ENCODE assay signal across 19 mouse cellular contexts in genomic region chr11:71779642-71780041, GRCm38 (mm10). TPM values are rescaled to one million over a fixed set of nuclear protein-coding genes. Genes with fewer than 3 reads are reported as not detected.
DNase-seq lines count a peak whose midpoint lies in the region; ATAC-seq and TF ChIP-seq lines count a peak whose summit lies in the region.
"Had no signal": no experiment of that assay in that cellular context is flagged by ENCODE, and none has a peak within 500 bp of the region (broad histone marks: within the 10 kb centered on the region; RNA-seq: fewer than 3 reads in every experiment).

No protein-coding gene starts in this region.

- no peaks in the 10 kb centered on the region for H3K27me3 ChIP-seq in hindbrain, embryonic 11.5 days (ENCODE audit: control insufficient read depth, insufficient read depth, low read length)
- no peaks in the 10 kb centered on the region for H3K27me3 ChIP-seq in hindbrain, embryonic 10.5 days (ENCODE audit: insufficient read depth, poor library complexity, severe bottlenecking)
- no peaks in the 10 kb centered on the region for H3K27me3 ChIP-seq in hindbrain, embryonic 13.5 days
- H3K27me3 ChIP-seq in midbrain, embryonic 15.5 days (replicated peaks), result no peaks in the 10 kb centered on the region
- H3K27me3 ChIP-seq: embryonic facial prominence, embryonic 15.5 days had no signal

- ATAC-seq in hindbrain, embryonic 11.5 days (ENCODE audit: low FRiP score), result no peak
- ATAC-seq in hindbrain, embryonic 13.5 days (ENCODE audit: low FRiP score), result no peak
- ATAC-seq in midbrain, embryonic 15.5 days (replicated peaks), result peak; percentile 32; the same call in 1 of the 2 replicates
- ATAC-seq: intestine, postnatal 0 days had no signal

- no peak for DNase-seq in hindbrain, embryonic 11.5 days (ENCODE audit: low spot score)
- no peak for DNase-seq in hindbrain, embryonic 10.5 days (ENCODE audit: low spot score)
- DNase-seq in brain, embryonic 14.5 days (ENCODE audit: low read depth), result peak; percentile 71
- DNase-seq in thymus, postnatal 36 days, result no peak
- no peak for DNase-seq in lung, postnatal 4 days
- no peak for DNase-seq in left cerebral cortex, adult 9 months (ENCODE audit: low spot score in 2 of 2)
- DNase-seq: adrenal gland, postnatal 36 days; cerebellum, adult 9-11 months; heart, adult 18-20 months; heart, postnatal 4 days; lung, postnatal 10 days; spleen, adult 18-20 months; thymus, adult 2 months had no signal

- WGBS in hindbrain, embryonic 11.5 days, result 77% methylated on average over 10 of the region's 10 CpGs
- 85% methylated on average over 10 of the region's 10 CpGs for WGBS in hindbrain, embryonic 10.5 days
- WGBS in hindbrain, embryonic 13.5 days, result 58% methylated on average over 10 of the region's 10 CpGs
- WGBS in midbrain, embryonic 15.5 days, result 34% methylated on average over 10 of the region's 10 CpGs

- TF ChIP-seq CTCF in brain, embryonic 14.5 days (IDR thresholded peaks at IDR 0.05; ENCODE audit: borderline replicate concordance, extremely low read depth, insufficient read depth, insufficient read length), result no peak

- no peaks in the 10 kb centered on the region for H3K4me1 ChIP-seq in hindbrain, embryonic 11.5 days (replicated peaks; ENCODE audit: control insufficient read depth, insufficient read depth, low read length)
- peaks cover 10% of the 10 kb centered on the region; the same call in 1 of the 2 replicates for H3K4me1 ChIP-seq in hindbrain, embryonic 10.5 days (replicated peaks)
- H3K4me1 ChIP-seq in hindbrain, embryonic 13.5 days (replicated peaks), result peaks cover 35% of the 10 kb centered on the region
- peaks cover 29% of the 10 kb centered on the region for H3K4me1 ChIP-seq in midbrain, embryonic 15.5 days
- H3K4me1 ChIP-seq: embryonic facial prominence, embryonic 15.5 days had no signal

- peak overlapping the region; percentile 27; the same call in 1 of the 2 replicates for H3K27ac ChIP-seq in hindbrain, embryonic 11.5 days (ENCODE audit: low read depth, low read length)
- no peak overlapping the region for H3K27ac ChIP-seq in hindbrain, embryonic 10.5 days
- H3K27ac ChIP-seq in hindbrain, embryonic 13.5 days, result peak overlapping the region; percentile 73
- H3K27ac ChIP-seq in midbrain, embryonic 15.5 days, result peak overlapping the region; percentile 63
- H3K27ac ChIP-seq: embryonic facial prominence, embryonic 15.5 days; kidney, postnatal 0 days had no signal

- H3K4me3 ChIP-seq in hindbrain, embryonic 11.5 days (ENCODE audit: low read depth, low read length), result no peak overlapping the region
- no peak overlapping the region for H3K4me3 ChIP-seq in hindbrain, embryonic 10.5 days
- no peak overlapping the region for H3K4me3 ChIP-seq in hindbrain, embryonic 13.5 days
- no peak overlapping the region for H3K4me3 ChIP-seq in midbrain, embryonic 15.5 days
- H3K4me3 ChIP-seq: embryonic facial prominence, embryonic 15.5 days; megakaryocyte, embryonic 14.5 days had no signal

- peaks cover 5% of the 10 kb centered on the region for H3K36me3 ChIP-seq in hindbrain, embryonic 11.5 days (ENCODE audit: control insufficient read depth, insufficient read depth, low read length)
- H3K36me3 ChIP-seq in hindbrain, embryonic 10.5 days, result peaks cover 96% of the 10 kb centered on the region
- peaks cover 53% of the 10 kb centered on the region for H3K36me3 ChIP-seq in hindbrain, embryonic 13.5 days
- H3K36me3 ChIP-seq in midbrain, embryonic 15.5 days (replicated peaks), result peaks cover 5% of the 10 kb centered on the region; the same call in 1 of the 2 replicates
- H3K36me3 ChIP-seq: embryonic facial prominence, embryonic 15.5 days had no signal

- no peak overlapping the region for H3K9ac ChIP-seq in hindbrain, embryonic 11.5 days (ENCODE audit: low read depth, low read length)
- peak overlapping the region; percentile 24; the same call in 1 of the 2 replicates for H3K9ac ChIP-seq in hindbrain, embryonic 13.5 days
- no peak overlapping the region for H3K9ac ChIP-seq in midbrain, embryonic 15.5 days
- H3K9ac ChIP-seq: embryonic facial prominence, embryonic 15.5 days had no signal

- TF ChIP-seq POLR2A in brain, embryonic 14.5 days (IDR thresholded peaks at IDR 0.05; ENCODE audit: borderline replicate concordance, extremely low read depth, insufficient read depth, insufficient read length, poor library complexity, severe bottlenecking), result no peak

- no peak overlapping the region for H3K4me2 ChIP-seq in hindbrain, embryonic 11.5 days (replicated peaks; ENCODE audit: low read depth, low read length)
- H3K4me2 ChIP-seq in hindbrain, embryonic 13.5 days, result no peak overlapping the region
- no peak overlapping the region for H3K4me2 ChIP-seq in midbrain, embryonic 15.5 days
- H3K4me2 ChIP-seq: embryonic facial prominence, embryonic 15.5 days had no signal

- no peaks in the 10 kb centered on the region for H3K9me3 ChIP-seq in hindbrain, embryonic 11.5 days (ENCODE audit: control insufficient read depth, low read length)
- no peaks in the 10 kb centered on the region for H3K9me3 ChIP-seq in hindbrain, embryonic 10.5 days
- H3K9me3 ChIP-seq in hindbrain, embryonic 13.5 days, result no peaks in the 10 kb centered on the region
- H3K9me3 ChIP-seq in midbrain, embryonic 15.5 days, result no peaks in the 10 kb centered on the region
- H3K9me3 ChIP-seq: embryonic facial prominence, embryonic 15.5 days had no signal

RNA-seq across cellular contexts. Expression of gene Wscd1, which starts 29.9 kb away (rescaled TPM):
- polyA plus RNA-seq in hindbrain, embryonic 11.5 days (2014; fragmentation: Nextera tagmentation; extraction: Ambion mirVana), result 31.8 and 40.5 TPM in 2 replicates
- polyA plus RNA-seq in hindbrain, embryonic 10.5 days (2016; fragmentation: Nextera tagmentation; extraction: Ambion mirVana), result 52.4 and 69.5 TPM in 2 replicates
- 41.3 and 62.4 TPM in 2 replicates for polyA plus RNA-seq in brain, embryonic 14.5 days (2012; rRNA removed)
- polyA plus RNA-seq in hindbrain, embryonic 13.5 days (2015; fragmentation: Nextera tagmentation; extraction: Ambion mirVana), result 69.8 and 70.4 TPM in 2 replicates
- polyA plus RNA-seq in midbrain, embryonic 15.5 days (2015; fragmentation: Nextera tagmentation; extraction: Ambion mirVana), result 86.4 and 95.0 TPM in 2 replicates
